Mouse (Mus musculus): Measurements from ENCODE around the gene Ppp2r2d. TPM values are rescaled to one million over a fixed set of nuclear protein-coding genes. Genes with fewer than 3 reads are reported as not detected.

The Ppp2r2d gene
- polyA plus RNA-seq, 1 experiment from 2014 or later = 46.2 TPM

DNA sequence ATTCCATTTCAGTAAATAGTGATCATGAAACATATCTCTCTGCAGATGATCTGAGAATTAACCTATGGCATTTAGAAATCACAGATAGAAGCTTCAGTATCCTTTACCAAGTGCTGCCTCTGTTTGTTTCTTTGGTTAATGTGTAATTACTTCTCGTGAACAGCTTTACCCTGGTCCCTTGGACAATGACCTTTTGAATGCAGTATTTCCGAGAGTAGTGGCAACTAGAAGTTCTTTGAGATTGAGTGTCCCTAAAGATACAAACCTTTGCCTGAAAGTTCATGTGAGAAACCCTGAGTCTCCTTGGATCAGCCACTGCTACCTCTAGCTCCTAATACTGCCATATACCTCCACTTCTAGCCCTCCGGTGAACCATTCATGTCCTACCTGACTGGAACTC, 27.1 kb downstream of the Ppp2r2d start:
- no peak overlapping the region for H3K4me3 ChIP-seq
- H3K27me3 ChIP-seq (ENCODE audit: insufficient read depth, poor library complexity, severe bottlenecking) = no peaks in the 10 kb centered on the region
- no peaks in the 10 kb centered on the region for H3K4me1 ChIP-seq
- 89% methylated on average over 3 of the region's 3 CpGs for WGBS
- no peak for DNase-seq (ENCODE audit: low spot score)
- no peak overlapping the region for H3K27ac ChIP-seq
- H3K36me3 ChIP-seq = peaks cover 93% of the 10 kb centered on the region
- no peaks in the 10 kb centered on the region for H3K9me3 ChIP-seq

DNA sequence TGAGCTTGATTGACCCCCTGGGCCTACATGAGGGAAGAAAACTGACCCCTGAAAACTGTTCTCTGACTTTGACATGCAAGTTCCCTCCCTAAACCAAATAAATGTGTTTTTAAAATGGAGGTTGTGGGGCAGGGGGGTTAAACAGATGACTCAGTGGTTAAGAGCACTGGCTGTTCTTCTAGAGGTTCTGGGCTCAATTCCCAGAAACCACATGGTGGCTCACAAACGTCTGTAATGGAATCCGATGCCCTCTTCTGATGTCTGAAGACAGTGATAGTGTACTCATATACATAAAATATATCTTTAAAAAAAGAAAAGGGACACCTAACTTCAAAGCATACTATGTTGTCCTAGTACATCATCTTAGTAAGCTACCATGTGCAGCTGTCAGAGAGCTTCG, 29.2 kb downstream of the Ppp2r2d start:
- 88% methylated on average over 3 of the region's 3 CpGs for WGBS
- no peak overlapping the region for H3K27ac ChIP-seq
- no peak overlapping the region for H3K4me3 ChIP-seq
- peak; percentile 60 for DNase-seq (ENCODE audit: low spot score)
- H3K9me3 ChIP-seq = no peaks in the 10 kb centered on the region
- peaks cover 95% of the 10 kb centered on the region for H3K36me3 ChIP-seq
- H3K4me1 ChIP-seq = no peaks in the 10 kb centered on the region
- no peaks in the 10 kb centered on the region for H3K27me3 ChIP-seq (ENCODE audit: insufficient read depth, poor library complexity, severe bottlenecking)

DNA sequence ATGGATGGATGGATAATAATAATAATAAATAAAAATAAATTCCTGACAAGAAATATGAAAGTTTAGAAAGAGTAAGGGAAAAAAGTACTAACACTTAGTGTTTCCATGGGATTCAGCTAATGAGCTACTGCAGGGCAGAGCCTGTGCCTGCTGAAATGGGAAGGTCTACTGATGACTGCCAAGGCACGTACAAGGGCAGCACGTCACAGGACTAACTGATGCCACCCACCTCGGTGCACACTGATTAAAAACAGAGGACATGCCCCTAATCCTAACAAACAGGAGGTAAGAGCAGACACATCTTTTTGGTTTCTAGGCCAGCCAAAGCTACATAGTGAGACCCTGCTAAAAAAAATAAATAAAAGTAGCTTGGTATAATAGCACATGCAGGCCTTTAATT, 37.8 kb downstream of the Ppp2r2d start:
- Histone ChIP-seq H3K4me3 (no peak overlapping the region), H3K4me1 (no peaks in the 10 kb centered on the region), H3K36me3 (peaks cover 72% of the 10 kb centered on the region), H3K27me3 (ENCODE audit: insufficient read depth, poor library complexity, severe bottlenecking) (no peaks in the 10 kb centered on the region), H3K27ac (no peak overlapping the region), H3K9me3 (no peaks in the 10 kb centered on the region)
- DNase-seq (ENCODE audit: low spot score) = no peak
- WGBS = 95% methylated on average over 3 of the region's 3 CpGs

DNA sequence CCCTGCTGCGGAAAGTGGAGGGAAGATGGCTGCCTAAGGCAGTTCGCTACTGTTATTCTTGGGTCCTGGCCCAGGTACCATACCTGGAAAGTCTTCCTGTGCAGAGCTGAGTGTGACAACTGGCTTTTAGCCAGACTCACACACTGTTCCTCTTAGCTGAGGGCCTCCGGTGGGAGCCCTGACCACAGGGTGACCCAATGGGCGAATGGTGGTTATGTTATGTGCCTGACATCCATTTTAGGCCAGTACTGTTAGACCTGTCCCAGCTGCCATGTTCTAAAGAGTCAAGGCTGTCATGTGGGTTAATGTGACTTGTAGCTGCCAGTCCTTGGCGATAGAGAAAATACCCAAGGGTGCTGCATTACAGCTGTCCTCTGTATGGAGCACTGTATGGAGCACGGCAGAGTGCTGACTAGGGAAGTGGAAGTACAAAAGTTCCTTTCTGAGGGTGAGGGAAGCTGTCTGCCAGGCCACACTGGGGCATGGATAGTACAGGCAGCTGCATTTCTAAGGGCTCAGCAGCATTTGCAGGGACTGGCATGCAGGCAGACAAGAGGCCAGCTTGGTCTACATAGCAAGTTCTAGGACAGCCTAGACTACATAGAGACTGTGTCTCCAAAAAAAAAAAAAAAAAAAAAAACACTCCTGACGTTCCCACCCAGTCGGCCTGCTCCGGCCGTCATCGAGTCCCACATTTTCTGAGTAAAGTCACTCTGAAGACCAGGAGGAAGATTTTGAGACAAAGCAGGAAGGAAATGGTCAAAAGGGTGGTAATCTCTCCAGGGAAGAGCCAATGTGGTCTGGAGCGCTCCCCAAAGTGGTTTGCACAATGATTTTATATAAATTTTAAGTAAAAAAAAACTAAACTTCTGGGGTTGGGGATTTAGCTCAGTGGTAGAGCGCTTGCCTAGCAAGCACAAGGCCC, 39.7 kb downstream of the Ppp2r2d start:
- Histone ChIP-seq H3K4me3 (no peak overlapping the region), H3K36me3 (peaks cover 53% of the 10 kb centered on the region), H3K27ac (no peak overlapping the region), H3K27me3 (ENCODE audit: insufficient read depth, poor library complexity, severe bottlenecking) (no peaks in the 10 kb centered on the region), H3K9me3 (no peaks in the 10 kb centered on the region), H3K4me1 (no peaks in the 10 kb centered on the region)
- no peak for DNase-seq (ENCODE audit: low spot score)
- WGBS = 82% methylated on average over 12 of the region's 13 CpGs

DNA sequence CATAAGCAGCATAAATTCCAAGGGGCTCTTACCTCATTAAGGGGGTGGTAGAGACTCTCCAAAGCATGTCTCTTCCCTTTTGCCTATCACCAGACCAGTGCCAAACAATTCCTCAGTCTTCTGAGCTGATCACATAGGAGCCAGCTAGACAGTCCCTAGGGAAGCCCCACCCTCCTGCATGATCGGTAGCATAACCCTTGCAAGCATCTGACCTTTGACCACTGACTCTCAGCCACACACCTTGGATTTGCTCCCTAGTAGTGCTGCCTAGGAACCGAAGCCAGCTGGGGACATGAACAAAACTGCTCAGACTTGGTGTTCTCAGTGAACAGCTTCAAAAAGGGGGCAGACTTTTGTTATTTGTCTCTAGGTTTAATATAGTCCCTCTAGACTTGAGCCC, 52.2 kb downstream of the Ppp2r2d start:
- WGBS = 59% methylated on average over 2 of the region's 2 CpGs
- peaks cover 55% of the 10 kb centered on the region for H3K36me3 ChIP-seq
- no peaks in the 10 kb centered on the region for H3K27me3 ChIP-seq (ENCODE audit: insufficient read depth, poor library complexity, severe bottlenecking)
- peaks cover 3% of the 10 kb centered on the region; the same call in 1 of the 2 replicates for H3K4me1 ChIP-seq
- H3K9me3 ChIP-seq = no peaks in the 10 kb centered on the region
- H3K27ac ChIP-seq = no peak overlapping the region
- H3K4me3 ChIP-seq = no peak overlapping the region
- no peak for DNase-seq (ENCODE audit: low spot score)

DNA sequence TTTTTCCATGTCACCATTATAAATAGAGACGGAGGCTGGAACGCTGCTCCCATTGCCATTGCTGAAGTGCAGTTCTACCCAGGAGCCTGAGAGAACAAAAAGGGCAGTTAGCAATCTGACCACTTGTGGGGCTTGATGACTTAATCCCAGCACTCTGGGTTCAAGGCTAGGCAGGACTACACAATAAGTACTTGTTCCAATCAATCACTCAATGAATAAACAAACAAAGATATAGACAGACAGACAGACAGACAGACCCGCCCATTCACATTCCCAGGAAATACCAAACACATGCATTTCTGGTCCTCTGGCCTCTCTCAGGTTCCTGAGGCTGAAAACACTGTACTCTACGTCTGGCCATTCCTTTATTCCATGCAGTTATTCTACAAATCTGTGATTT, 52.9 kb downstream of the Ppp2r2d start:
- Histone ChIP-seq H3K27ac (no peak overlapping the region), H3K9me3 (no peaks in the 10 kb centered on the region), H3K27me3 (ENCODE audit: insufficient read depth, poor library complexity, severe bottlenecking) (no peaks in the 10 kb centered on the region), H3K4me3 (no peak overlapping the region), H3K4me1 (peaks cover 4% of the 10 kb centered on the region; the same call in 1 of the 2 replicates), H3K36me3 (peaks cover 48% of the 10 kb centered on the region)
- DNase-seq (ENCODE audit: low spot score) = no peak
- 84% methylated on average over 4 of the region's 4 CpGs for WGBS

DNA sequence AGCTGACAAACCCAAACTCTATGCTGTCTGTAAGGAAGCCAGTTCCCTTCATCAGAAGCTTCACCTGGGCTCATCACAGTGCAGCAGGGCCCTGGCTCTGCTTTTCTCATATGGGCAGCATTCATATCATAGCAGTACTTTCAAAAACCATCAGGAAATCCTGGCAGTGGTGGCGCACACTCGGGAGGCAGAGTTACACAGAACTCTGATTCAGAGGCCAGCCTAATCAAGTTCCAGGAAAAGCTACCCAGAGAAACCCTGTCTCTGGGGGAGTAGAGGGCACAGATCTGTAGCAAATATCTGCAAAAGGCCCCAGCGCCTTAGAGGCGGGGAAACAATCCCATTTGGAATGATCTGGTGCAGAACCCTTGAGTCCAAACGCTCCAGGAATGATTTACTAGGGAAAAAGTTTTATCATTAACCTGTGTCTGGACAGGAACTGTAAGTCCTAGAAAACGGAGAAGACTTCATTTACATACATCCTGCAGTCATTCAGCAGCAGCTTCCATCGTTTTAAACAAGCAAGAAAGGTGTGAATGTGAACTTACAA, 58.1 kb downstream of the Ppp2r2d start:
- no peaks in the 10 kb centered on the region for H3K9me3 ChIP-seq
- H3K27ac ChIP-seq = no peak overlapping the region
- 0 out of 2 replicates have a peak, but pooled peaks cover 7% of the 10 kb centered on the region for H3K36me3 ChIP-seq
- H3K4me1 ChIP-seq = peaks cover 32% of the 10 kb centered on the region
- 73% methylated on average over 7 of the region's 7 CpGs for WGBS
- no peak overlapping the region for H3K4me3 ChIP-seq
- no peaks in the 10 kb centered on the region for H3K27me3 ChIP-seq (ENCODE audit: insufficient read depth, poor library complexity, severe bottlenecking)
- no peak for DNase-seq (ENCODE audit: low spot score)

DNA sequence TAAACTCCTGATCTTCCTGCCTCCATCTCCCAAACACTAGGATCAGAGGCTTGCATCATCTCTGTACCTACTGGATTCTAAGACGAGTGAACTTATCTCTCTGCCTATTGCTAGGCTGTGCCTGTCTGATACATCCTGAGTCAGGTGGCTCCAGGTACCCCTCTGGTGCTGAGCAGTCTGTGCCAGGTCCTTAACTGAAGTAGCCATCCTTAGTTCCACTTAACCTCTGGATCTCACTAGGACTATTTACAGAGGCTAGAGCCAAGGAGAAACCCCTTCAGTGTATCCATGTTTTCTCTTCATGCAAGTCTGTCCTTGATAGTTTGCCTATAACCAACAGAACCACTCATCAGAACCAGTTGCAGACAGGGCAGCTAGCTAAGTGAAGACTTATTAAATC, 60.6 kb downstream of the Ppp2r2d start:
- DNase-seq (ENCODE audit: low spot score) = no peak
- H3K9me3 ChIP-seq = no peaks in the 10 kb centered on the region
- WGBS = 46% methylated on average over 1 of the region's 1 CpGs
- H3K27ac ChIP-seq = peak overlapping the region; percentile 97
- H3K27me3 ChIP-seq (ENCODE audit: insufficient read depth, poor library complexity, severe bottlenecking) = no peaks in the 10 kb centered on the region
- 0 out of 2 replicates have a peak, but pooled peaks cover 6% of the 10 kb centered on the region for H3K36me3 ChIP-seq
- H3K4me1 ChIP-seq = peaks cover 47% of the 10 kb centered on the region
- H3K4me3 ChIP-seq = peak overlapping the region; percentile 92

DNA sequence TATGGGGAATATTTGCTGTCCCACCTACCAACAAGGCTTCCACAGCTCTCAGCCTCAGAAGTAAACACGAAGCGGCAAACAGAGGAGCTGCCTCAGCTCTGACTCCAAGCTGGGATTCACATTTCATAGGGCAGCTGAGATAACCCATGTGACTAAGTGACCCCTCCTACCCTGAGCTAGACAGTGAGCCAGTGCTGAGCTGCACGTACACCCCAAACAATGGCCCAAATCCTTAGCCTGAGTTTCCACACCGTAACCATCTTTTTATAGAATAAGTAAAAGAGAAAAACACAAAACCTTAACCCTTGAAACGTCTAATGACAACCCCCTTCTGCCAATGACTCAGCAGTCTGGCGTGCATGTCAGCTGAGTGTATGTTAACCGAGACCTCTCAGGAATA, 61.2 kb downstream of the Ppp2r2d start:
- peak; percentile 83 for DNase-seq (ENCODE audit: low spot score)
- 8% methylated on average over 7 of the region's 7 CpGs for WGBS

DNA sequence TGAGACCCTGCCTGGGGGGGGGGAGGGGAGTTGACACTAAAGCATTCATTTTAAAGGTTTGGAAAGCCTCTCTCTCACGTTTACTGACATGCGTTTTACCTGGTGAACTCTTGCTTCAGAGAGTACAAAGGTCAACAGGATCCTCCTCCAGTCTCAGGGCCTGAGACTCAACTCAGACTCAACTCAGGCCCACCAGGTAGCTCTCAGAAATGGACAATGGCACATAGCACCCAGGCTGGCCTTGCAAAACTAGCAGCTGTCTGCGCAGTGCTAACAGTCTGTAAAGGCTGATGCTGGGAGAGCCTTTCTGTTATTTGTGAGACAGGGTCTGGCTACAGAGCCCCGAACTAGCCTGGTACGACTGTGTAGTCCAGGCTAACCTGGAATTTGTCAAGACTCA, 62.1 kb downstream of the Ppp2r2d start:
- H3K36me3 ChIP-seq = 0 out of 2 replicates have a peak, but pooled peaks cover 6% of the 10 kb centered on the region
- no peaks in the 10 kb centered on the region for H3K9me3 ChIP-seq
- H3K4me1 ChIP-seq = peaks cover 44% of the 10 kb centered on the region
- H3K4me3 ChIP-seq = peak overlapping the region; percentile 92
- DNase-seq (ENCODE audit: low spot score) = no peak
- H3K27ac ChIP-seq = peak overlapping the region; percentile 97
- no peaks in the 10 kb centered on the region for H3K27me3 ChIP-seq (ENCODE audit: insufficient read depth, poor library complexity, severe bottlenecking)
- WGBS = 45% methylated on average over 5 of the region's 5 CpGs

More for the DNA sequence above, 61.2 kb downstream of the Ppp2r2d start:
- Histone ChIP-seq H3K9me3 (no peaks in the 10 kb centered on the region), H3K27me3 (ENCODE audit: insufficient read depth, poor library complexity, severe bottlenecking) (no peaks in the 10 kb centered on the region), H3K4me3 (peak overlapping the region; percentile 92), H3K27ac (peak overlapping the region; percentile 97), H3K36me3 (0 out of 2 replicates have a peak, but pooled peaks cover 6% of the 10 kb centered on the region), H3K4me1 (peaks cover 47% of the 10 kb centered on the region)

DNA sequence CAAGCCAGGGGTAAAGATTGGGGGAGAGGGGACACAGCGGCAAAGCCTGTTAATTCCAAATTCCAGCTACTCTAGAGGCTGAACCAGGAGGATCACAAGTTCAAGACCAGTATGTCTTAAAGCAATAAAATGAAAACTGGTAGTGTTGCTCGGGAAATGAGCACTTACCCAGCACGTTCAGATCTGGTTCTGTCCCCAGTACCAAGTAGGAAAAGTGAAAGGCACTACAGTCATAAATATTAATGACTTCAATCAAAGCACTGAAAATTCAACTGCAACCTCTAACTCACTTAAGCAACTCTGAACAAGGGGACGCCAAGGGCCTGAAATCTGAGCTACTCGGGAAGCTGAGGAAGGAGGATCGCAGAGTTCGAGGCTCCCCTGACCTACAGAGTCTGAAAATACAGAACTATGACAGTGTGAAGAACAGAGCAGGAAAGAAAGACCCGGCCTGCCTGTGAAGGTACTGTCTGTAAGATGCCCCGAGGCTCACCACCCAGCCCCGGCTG, 62.9 kb downstream of the Ppp2r2d start:
- Histone ChIP-seq H3K36me3 (0 out of 2 replicates have a peak, but pooled peaks cover 6% of the 10 kb centered on the region), H3K27ac (peak overlapping the region; percentile 97), H3K4me1 (peaks cover 42% of the 10 kb centered on the region), H3K4me3 (peak overlapping the region; percentile 92), H3K9me3 (no peaks in the 10 kb centered on the region), H3K27me3 (ENCODE audit: insufficient read depth, poor library complexity, severe bottlenecking) (no peaks in the 10 kb centered on the region)
- WGBS = 4% methylated on average over 10 of the region's 10 CpGs
- DNase-seq (ENCODE audit: low spot score) = no peak

DNA sequence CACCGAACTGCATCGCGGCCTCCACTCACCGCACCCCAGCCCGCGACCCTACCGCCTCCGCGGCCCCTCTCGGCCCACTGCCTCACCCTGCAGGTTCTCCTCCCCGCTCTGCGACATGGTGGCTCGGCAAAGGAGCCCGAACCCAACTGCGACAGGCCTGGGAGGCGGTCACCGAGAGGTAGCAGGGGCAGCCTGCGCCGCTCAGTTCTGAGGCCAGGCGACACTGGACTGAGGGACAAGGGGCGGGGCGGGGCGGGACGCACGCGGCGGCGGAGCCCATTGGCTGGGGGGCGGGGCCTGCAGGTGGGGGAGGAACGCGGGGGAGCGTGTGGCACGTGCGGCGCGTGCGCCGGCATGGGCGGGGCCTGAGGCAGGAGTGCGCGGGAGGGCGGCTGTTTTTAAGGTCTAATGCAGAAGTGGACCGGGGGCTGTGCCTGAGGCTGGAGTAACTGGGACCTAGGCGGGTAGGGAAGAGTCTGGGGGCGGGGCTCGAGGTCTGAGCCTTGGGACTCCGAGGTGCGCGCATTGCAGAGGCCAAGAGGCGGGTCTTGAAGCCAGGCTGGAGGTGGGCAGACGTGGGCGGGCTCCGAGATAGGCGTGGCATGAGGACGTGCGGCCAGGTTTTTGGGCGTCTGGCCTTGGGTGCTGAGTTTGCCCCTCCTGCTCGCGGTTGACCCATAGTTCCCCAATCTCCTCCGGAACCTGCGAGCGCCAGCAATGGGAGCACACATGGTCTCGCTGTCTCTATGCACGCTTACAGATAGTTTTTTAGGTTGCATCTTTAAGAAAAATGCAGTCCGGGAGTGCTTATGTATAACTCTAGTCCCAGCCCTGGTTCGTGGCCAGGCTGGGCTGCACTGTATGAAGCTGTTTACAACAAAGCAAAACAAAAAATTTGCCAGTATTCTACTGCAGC, 63.7 kb downstream of the Ppp2r2d start, which contains the start of gene Bnip3:
Gene Bnip3 (minus strand): TSS at position 243 of the 916 bp plus-strand sequence.
- no peaks in the 10 kb centered on the region for H3K27me3 ChIP-seq (ENCODE audit: insufficient read depth, poor library complexity, severe bottlenecking)
- H3K9me3 ChIP-seq = no peaks in the 10 kb centered on the region
- 0 out of 2 replicates have a peak, but pooled peaks cover 6% of the 10 kb centered on the region for H3K36me3 ChIP-seq
- peak within 1 kb of the TSS; percentile 92 for H3K4me3 ChIP-seq
- peak; percentile 98 for DNase-seq (ENCODE audit: low spot score)
- H3K27ac ChIP-seq = peak within 1 kb of the TSS; percentile 97
- WGBS = under 1% methylated on average over 65 of the region's 66 CpGs
- peaks cover 38% of the 10 kb centered on the region for H3K4me1 ChIP-seq
